Comparison of ENCODE assay signal across 17 mouse cellular contexts in the genomic region with DNA sequence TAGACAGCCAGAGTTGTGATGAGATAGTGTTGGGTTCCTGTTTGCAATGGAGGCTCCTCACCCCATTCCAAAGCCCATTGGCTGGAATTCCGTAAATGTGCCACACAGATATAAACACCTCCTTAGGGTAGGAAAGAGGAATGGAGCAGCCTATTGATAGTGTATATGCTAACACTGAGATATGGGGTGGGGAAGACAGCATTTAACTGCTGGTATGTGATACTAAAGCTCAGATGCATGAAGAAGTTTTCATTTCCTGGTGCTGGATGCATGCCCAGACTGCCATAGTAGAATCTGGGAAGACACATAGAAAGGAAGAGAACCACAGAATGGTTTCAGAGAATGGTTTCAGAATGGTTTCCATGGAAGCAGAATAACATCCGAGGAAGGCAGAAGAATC.
DNase-seq lines count a peak whose midpoint lies in the region; ATAC-seq and TF ChIP-seq lines count a peak whose summit lies in the region.
"Had no signal": no experiment of that assay in that cellular context is flagged by ENCODE, and none has a peak within 500 bp of the region (broad histone marks: within the 10 kb centered on the region; RNA-seq: fewer than 3 reads in every experiment).

No protein-coding gene starts in this region.

- H3K9ac ChIP-seq in embryonic facial prominence, embryonic 13.5 days, result no peak overlapping the region
- H3K9ac ChIP-seq: forebrain, embryonic 12.5 days; liver, embryonic 13.5 days had no signal

- TF ChIP-seq POLR2A in embryonic fibroblast, embryonic 13.5 days (IDR thresholded peaks at IDR 0.05; ENCODE audit: low read depth, low read length), result no peak

- H3K4me3 ChIP-seq in embryonic facial prominence, embryonic 13.5 days, result no peak overlapping the region
- H3K4me3 ChIP-seq in embryonic facial prominence, embryonic 10.5 days, result no peak overlapping the region
- no peak overlapping the region for H3K4me3 ChIP-seq in embryonic fibroblast, embryonic 13.5 days (ENCODE audit: insufficient read depth, low read length)
- H3K4me3 ChIP-seq: forebrain, embryonic 12.5 days; hindbrain, embryonic 10.5 days; liver, embryonic 13.5 days; midbrain, embryonic 10.5 days had no signal

- TF ChIP-seq CTCF in embryonic fibroblast, embryonic 13.5 days (IDR thresholded peaks at IDR 0.05; ENCODE audit: borderline replicate concordance, insufficient read depth, low read length), result no peak

- WGBS in embryonic facial prominence, embryonic 13.5 days, result 58% methylated on average over 2 of the region's 2 CpGs
- 84% methylated on average over 2 of the region's 2 CpGs for WGBS in embryonic facial prominence, embryonic 10.5 days

- no peaks in the 10 kb centered on the region for H3K27me3 ChIP-seq in embryonic facial prominence, embryonic 13.5 days
- no peaks in the 10 kb centered on the region for H3K27me3 ChIP-seq in embryonic facial prominence, embryonic 10.5 days (replicated peaks; ENCODE audit: low read depth, poor library complexity, severe bottlenecking)
- H3K27me3 ChIP-seq: forebrain, embryonic 12.5 days; liver, embryonic 13.5 days had no signal

- H3K4me2 ChIP-seq in embryonic facial prominence, embryonic 13.5 days, result no peak overlapping the region
- H3K4me2 ChIP-seq: forebrain, embryonic 12.5 days; liver, embryonic 13.5 days had no signal

- no peak for ATAC-seq in embryonic facial prominence, embryonic 13.5 days (ENCODE audit: insufficient number of reproducible peaks, insufficient read depth, low FRiP score, low TSS enrichment, low read depth)
- no peak for ATAC-seq in erythroid progenitor cell, adult 5-6 weeks (replicated peaks; ENCODE audit: low FRiP score, poor library complexity, severe bottlenecking)

- no peak for DNase-seq in embryonic facial prominence, embryonic 10.5 days (ENCODE audit: low spot score)
- DNase-seq in left cerebral cortex, adult 18-20 months (ENCODE audit: low spot score in 2 of 2), result peak; percentile 38 to 44
- DNase-seq in left cerebral cortex, adult 11 months (ENCODE audit: low spot score), result no peak
- peak; percentile 61 for DNase-seq in 3T3-L1 (ENCODE audit: low read depth, low spot score)
- no peak for DNase-seq in gastrocnemius, postnatal 4 days (ENCODE audit: low spot score in 2 of 2)
- DNase-seq: adrenal gland, adult 8-10 months; cerebellum, adult 11-12 months; kidney, adult 2 months; liver, embryonic 13.5 days; lung, postnatal 10 days; thymus, adult 18-20 months had no signal

- no peaks in the 10 kb centered on the region for H3K9me3 ChIP-seq in embryonic facial prominence, embryonic 13.5 days
- H3K9me3 ChIP-seq in embryonic facial prominence, embryonic 10.5 days, result no peaks in the 10 kb centered on the region
- H3K9me3 ChIP-seq: forebrain, embryonic 12.5 days; hindbrain, embryonic 10.5 days; liver, embryonic 13.5 days; midbrain, embryonic 10.5 days had no signal

- H3K27ac ChIP-seq in embryonic facial prominence, embryonic 13.5 days, result 0 out of 2 replicates have a peak overlapping the region, but pooled peaks have one; percentile 35
- no peak overlapping the region for H3K27ac ChIP-seq in embryonic facial prominence, embryonic 10.5 days (replicated peaks)
- H3K27ac ChIP-seq in embryonic fibroblast, embryonic 13.5 days (ENCODE audit: insufficient read depth, low read length), result peak overlapping the region; percentile 77
- H3K27ac ChIP-seq: forebrain, embryonic 12.5 days; hindbrain, embryonic 10.5 days; liver, embryonic 13.5 days; midbrain, embryonic 10.5 days had no signal

- H3K4me1 ChIP-seq in embryonic facial prominence, embryonic 13.5 days, result peaks cover 10% of the 10 kb centered on the region; the same call in 1 of the 2 replicates
- H3K4me1 ChIP-seq in embryonic facial prominence, embryonic 10.5 days, result no peaks in the 10 kb centered on the region
- peaks cover 6% of the 10 kb centered on the region for H3K4me1 ChIP-seq in embryonic fibroblast, embryonic 13.5 days (ENCODE audit: control insufficient read depth, insufficient read depth, low read length)
- H3K4me1 ChIP-seq: forebrain, embryonic 12.5 days; hindbrain, embryonic 10.5 days; liver, embryonic 13.5 days; midbrain, embryonic 10.5 days had no signal

- no peaks in the 10 kb centered on the region for H3K36me3 ChIP-seq in embryonic facial prominence, embryonic 13.5 days
- no peaks in the 10 kb centered on the region for H3K36me3 ChIP-seq in embryonic facial prominence, embryonic 10.5 days (replicated peaks)
- H3K36me3 ChIP-seq: forebrain, embryonic 12.5 days; hindbrain, embryonic 10.5 days; liver, embryonic 13.5 days; midbrain, embryonic 10.5 days had no signal

Comparison
In these comparisons a context has a peak if more than half of its experiments do, and no peak if none do; other contexts are left out.
1. DNase-seq: peak in left cerebral cortex, adult 18-20 months (2 of 2) and 3T3-L1 (single experiment); none in embryonic facial prominence, embryonic 10.5 days (single experiment), left cerebral cortex, adult 11 months (single experiment) and gastrocnemius, postnatal 4 days (0 of 2).